ENCODE assay signal across 35 mouse cellular contexts in genomic region chr17:9298231-9298630, GRCm38 (mm10).
"Had no signal": no experiment of that assay in that cellular context is flagged by ENCODE, and none has a peak within 500 bp of the region (broad histone marks: within the 10 kb centered on the region; RNA-seq: fewer than 3 reads in every experiment).

No protein-coding gene starts in this region.

- H3K27me3 ChIP-seq: heart, embryonic 12.5 days; heart, embryonic 13.5 days; heart, embryonic 15.5 days; hindbrain, embryonic 12.5 days; hindbrain, embryonic 13.5 days; hindbrain, embryonic 15.5 days; intestine, embryonic 15.5 days; kidney, embryonic 15.5 days had no signal

- H3K36me3 ChIP-seq: heart, embryonic 10.5 days; heart, embryonic 12.5 days; heart, embryonic 13.5 days; heart, embryonic 15.5 days; hindbrain, embryonic 10.5 days; hindbrain, embryonic 12.5 days; hindbrain, embryonic 13.5 days; hindbrain, embryonic 15.5 days; intestine, embryonic 15.5 days; kidney, embryonic 15.5 days had no signal

- H3K9ac ChIP-seq: heart, embryonic 12.5 days; heart, embryonic 13.5 days; heart, embryonic 15.5 days; hindbrain, embryonic 12.5 days; hindbrain, embryonic 13.5 days; hindbrain, embryonic 14.5 days; hindbrain, embryonic 15.5 days; intestine, embryonic 15.5 days; kidney, embryonic 15.5 days had no signal

- H3K9me3 ChIP-seq: heart, embryonic 10.5 days; heart, embryonic 12.5 days; heart, embryonic 13.5 days; heart, embryonic 15.5 days; hindbrain, embryonic 10.5 days; hindbrain, embryonic 12.5 days; hindbrain, embryonic 13.5 days; hindbrain, embryonic 15.5 days; intestine, embryonic 15.5 days; kidney, embryonic 15.5 days had no signal

- H3K27ac ChIP-seq: heart, embryonic 10.5 days; heart, embryonic 13.5 days; heart, embryonic 15.5 days; hindbrain, embryonic 10.5 days; hindbrain, embryonic 12.5 days; hindbrain, embryonic 13.5 days; hindbrain, embryonic 14.5 days; hindbrain, embryonic 15.5 days; hindbrain, postnatal 0 days; intestine, embryonic 15.5 days; kidney, embryonic 15.5 days; kidney, postnatal 0 days; layer of hippocampus, adult 2 months had no signal

- H3K4me2 ChIP-seq: heart, embryonic 11.5 days; heart, embryonic 12.5 days; heart, embryonic 13.5 days; heart, embryonic 15.5 days; hindbrain, embryonic 12.5 days; hindbrain, embryonic 13.5 days; hindbrain, embryonic 14.5 days; hindbrain, embryonic 15.5 days; intestine, embryonic 15.5 days; kidney, embryonic 15.5 days had no signal

- H3K4me3 ChIP-seq: heart, embryonic 10.5 days; heart, embryonic 12.5 days; heart, embryonic 13.5 days; heart, embryonic 15.5 days; hindbrain, embryonic 10.5 days; hindbrain, embryonic 12.5 days; hindbrain, embryonic 13.5 days; hindbrain, embryonic 15.5 days; intestine, embryonic 15.5 days; kidney, embryonic 15.5 days; layer of hippocampus, adult 2 months had no signal

- H3K4me1 ChIP-seq: heart, embryonic 10.5 days; heart, embryonic 12.5 days; heart, embryonic 13.5 days; heart, embryonic 15.5 days; hindbrain, embryonic 12.5 days; hindbrain, embryonic 15.5 days; intestine, embryonic 15.5 days; kidney, embryonic 15.5 days had no signal

- DNase-seq: heart, postnatal 10 days; heart, postnatal 14 days; heart, postnatal 36 days; heart, postnatal 4 days; kidney, adult 11 months; kidney, adult 18-20 months; kidney, adult 2 months; kidney, adult 8-10 months; kidney, adult 9 months; kidney, postnatal 10 days; kidney, postnatal 14 days; kidney, postnatal 25 days; kidney, postnatal 36 days; kidney, postnatal 4 days; layer of hippocampus, adult 9-11 months; layer of hippocampus, postnatal 36 days had no signal

- ATAC-seq: hindbrain, embryonic 16.5 days; hindbrain, postnatal 0 days; inflammation-experienced regulatory T-cells, adult 6 months; intestine, embryonic 15.5 days; intestine, embryonic 16.5 days; intestine, postnatal 0 days had no signal
